Mouse (Mus musculus) retina, postnatal 1 day (tissue): ENCODE measurements around the gene Flot1.
A peak's percentile ranks its signal among the peaks of the same experiment; 100 is the strongest.

Experiments
- DNase-seq: peaks from one replicate; pipeline ENCODE4 v3.0.0-alpha.2; 2012

Flot1 gene

DNA sequence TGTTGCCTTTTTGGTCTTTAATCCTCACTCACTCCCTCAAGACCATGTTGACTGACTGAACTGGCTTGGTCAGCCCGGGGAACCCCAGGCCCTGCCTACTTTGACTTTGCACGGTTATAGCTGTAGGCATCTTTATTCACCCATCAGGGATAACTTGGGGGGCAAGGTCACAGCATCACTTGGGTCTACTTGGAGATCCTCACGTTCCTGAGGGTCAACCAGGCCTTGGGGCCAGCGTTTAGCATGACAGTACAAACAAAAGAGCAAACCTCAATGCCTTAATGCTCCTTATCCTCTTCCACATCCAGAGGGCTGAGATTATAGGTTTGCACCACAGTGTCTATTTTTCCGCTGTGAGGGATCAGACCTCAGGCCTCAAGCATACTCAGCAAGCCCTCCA is 10.7 kb upstream of the Flot1 start:
- no peak for DNase-seq

DNA sequence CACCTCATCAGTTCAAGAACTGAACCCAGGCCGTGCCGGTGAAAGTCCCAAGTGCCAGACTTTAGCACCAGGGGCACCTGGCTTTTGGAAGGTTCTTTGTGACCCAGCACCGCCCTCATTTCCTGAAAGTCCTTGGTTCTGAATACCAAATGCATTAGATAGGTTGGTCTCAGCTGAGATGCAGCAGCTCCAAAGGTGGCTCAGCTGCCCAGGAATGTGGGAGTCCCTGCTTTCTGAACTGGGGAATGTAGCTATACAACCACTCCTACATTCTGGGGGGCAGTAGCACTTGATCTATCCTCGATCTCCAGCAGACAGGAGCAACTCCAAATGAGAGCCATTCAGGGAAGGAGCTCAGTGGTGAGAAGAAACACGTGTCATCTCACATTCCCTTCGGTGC is 10.3 kb upstream of the Flot1 start:
- no peak for DNase-seq

DNA sequence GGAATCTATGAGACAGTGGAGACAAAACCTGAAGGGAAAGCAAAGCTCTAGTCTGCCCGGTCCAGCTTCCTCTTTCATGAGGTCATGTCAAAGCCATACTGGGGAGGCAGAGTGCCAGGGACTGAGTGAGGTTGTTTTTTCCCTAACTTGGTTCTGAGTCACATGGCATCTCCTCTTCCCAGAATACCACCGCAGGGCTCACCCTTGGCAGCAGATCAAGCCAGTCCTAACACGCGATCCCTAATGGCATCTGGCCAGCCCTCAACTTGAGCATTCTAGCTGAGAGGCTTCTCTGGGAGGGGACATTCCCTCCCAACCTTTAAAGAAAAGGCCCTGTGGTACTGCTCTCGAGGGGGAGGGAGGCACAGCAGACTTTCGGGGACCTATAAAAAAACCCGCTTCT is 9.8 kb upstream of the Flot1 start:
- peak; percentile 51 for DNase-seq

DNA sequence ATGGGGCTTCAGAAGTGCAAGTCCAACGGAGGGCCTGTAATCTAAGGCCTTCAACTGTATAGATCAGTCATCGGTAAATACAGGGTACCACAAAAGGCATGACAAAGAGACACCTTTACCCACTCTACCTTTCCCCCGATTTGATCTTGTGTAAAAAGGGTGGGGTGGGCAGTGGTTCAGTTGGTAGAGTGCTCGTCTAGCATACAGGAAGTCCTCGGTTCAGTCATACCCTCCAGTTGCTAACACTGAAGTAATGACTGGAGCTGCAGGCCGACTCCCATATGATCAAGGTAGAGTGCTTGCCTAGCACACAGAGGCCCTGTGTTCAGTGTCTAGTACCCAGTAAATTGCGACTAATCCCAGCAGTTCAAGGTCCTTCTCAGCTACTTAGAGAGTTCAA is 9.4 kb upstream of the Flot1 start:
- DNase-seq, result no peak

DNA sequence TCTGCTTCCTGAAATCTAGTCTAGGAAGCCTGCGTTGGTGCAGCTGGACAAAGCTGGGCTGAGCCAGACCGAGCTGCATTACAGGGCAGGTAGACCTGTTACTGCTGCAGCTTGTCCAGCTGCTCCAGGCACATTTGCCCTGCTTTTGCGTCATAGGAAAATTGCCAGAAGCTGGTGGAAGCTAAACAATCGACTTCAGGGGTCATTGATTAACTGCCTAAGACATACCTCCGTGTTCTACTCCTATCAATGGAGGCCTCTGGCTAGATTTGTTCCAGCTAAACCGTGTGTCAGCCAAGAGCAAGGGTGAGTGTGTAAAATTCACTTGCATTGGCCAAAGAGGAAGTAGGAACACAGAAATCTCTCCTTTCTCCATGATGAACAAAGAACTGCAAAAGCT is 8.4 kb upstream of the Flot1 start:
- DNase-seq, result no peak

DNA sequence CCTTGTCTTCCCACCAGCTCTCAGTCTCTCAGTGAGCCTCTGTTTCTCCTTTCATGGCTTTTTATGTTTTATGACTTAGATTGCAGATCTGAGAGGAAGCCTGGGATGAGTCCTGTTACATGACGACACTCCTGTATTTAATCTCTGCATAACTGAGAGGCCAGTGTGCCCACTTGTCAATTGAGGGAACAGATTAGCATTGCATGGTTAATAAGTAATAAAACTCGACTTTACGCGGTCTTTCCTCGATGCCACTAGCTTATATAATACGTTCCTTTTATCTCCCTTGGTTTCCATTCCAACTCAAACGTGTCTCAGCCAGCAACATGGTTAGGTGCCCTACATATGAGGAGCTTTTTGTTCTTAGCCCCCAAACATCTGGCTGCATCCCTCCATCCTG is 7.2 kb upstream of the Flot1 start:
- DNase-seq, result no peak

DNA sequence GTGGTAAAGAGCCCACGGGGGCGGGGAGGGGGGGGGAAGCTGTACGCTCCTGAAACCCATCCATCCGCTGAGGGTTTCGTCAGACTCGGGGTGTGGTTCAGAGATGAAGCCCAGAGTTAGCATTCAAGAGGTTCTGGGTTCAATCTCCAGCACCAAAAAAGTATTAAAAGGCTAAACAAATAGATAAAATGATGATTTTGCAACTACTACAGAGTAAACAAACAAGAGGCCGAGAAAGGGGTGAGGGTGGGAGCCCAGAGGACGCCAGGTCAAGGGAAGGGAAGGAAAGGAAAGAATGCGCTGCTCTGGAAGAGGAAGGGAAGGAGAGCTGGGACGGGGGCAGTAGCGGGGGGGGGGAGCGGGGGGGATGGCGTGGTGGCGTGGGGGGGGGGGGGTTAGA is 6.3 kb upstream of the Flot1 start:
- no peak for DNase-seq

DNA sequence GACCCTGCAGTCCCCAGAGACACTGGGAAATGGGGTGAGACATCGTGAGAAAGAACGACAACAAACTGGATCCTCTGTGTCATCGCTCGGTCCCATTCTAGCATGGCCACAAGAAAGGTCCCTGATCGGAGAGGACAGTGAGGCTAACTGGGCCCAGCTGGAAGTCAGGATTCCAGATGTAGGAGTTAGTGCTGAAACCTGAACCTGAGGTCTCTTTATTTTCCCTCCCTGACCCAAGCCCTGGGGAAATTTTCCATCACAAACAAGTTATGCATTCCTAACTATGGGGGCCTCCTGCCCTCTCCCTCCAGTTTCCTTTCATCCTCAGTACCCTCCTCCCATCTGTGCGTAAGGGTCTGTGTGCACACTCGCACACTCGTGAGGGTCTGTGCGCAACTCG is 5.8 kb upstream of the Flot1 start:
- DNase-seq, result no peak

DNA sequence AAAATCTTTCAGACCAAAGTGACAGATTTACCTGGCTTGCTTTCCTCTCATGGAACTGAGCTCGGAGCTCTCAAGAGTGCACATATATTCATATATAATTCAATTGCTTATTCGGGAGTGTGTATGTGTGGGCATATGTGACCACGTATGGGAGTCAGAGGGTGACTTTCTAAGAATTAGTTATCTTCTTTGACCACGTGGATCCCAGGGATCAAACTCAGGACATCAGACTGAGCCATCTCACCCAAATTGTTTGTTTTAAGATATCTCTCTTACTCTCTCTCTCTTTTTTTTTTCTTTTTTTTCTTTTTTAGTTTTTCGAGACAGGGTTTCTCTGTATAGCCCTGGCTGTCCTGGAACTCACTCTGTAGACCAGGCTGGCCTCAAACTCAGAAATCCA is 2.9 kb upstream of the Flot1 start:
- no peak for DNase-seq

DNA sequence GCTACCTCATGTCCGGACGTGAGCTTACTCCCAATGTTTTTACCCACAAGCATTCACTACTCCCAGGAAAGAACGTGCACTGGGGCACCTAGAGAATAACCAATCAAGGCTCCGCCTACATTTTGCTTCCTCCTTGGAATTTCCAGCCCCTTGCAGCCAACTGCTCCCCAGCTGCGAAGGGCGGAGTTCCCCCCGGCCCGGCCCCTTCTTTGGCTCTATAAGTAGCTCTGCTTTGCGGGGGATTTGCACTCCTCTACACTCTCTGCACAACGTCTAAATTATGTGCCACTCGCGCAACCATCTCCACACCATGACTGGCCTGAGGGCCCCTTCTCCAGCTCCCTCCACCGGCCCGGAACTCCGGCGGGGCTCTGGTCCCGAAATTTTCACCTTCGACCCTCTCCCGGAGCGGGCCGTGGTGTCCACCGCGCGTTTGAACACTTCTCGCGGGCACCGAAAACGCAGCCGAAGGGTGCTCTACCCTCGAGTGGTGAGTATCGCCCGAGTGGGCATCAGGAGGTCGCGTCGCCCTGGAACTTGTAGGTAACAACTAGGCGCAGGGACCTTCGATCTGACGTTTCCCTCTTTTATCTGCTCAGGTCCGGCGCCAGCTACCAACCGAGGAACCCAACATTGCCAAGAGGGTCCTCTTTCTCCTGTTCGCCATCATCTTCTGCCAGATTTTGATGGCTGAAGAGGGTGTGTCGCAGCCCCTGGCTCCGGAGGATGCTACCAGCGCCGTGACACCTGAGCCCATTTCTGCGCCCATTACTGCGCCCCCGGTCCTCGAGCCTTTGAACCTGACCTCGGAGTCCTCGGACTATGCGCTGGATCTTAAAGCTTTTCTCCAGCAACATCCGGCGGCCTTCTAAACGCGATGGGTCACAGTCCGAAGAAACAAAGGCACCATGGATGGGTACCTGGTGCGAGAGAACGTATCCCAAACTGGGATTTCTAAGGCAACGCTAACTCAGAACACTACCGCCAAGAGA is 1.3 kb upstream of the Flot1 start, which contains the start of gene Ier3:
TSS of gene Ier3 (plus strand) at position 246 of the 992 bp plus-strand sequence.
- DNase-seq, result peak; percentile 81

DNA sequence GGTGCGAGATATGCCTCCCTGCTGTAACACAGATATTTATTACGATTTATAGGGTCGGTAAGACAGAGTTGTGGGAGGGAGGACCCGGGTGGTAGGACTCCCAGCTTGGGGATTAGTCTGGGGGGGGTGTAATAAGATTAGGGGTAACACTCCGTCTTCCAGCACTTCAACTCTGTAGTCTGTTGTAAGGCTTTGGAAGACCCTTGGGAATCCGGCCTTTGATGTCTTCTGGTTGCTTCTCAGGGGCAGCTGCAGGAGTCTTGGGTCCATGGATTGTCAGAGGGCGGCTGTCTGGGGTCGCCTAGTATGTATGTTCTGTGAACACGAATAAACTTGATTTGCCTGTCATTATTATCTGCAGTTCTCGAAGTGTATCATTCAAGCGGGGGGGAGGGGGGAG is 466 bp upstream of the Flot1 start:
- peak; percentile 67 for DNase-seq

DNA sequence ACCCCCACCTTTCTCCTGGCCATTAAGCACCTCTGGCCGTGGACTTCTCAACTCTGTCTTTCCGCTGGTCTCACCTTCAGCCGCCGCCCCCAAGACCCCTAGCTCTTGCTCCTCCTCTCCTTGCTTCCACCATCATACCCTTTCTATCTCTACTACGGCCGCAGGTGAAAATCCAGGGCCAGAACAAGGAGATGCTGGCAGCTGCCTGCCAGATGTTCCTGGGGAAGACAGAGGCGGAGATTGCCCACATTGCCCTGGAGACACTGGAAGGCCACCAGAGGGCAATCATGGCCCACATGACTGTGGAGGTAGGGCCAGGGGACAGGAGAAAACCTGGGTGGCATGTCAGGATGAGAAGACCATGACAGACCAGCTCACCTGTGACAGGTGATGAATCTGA is 1.4 kb downstream of the Flot1 start:
- DNase-seq, result peak; percentile 28

DNA sequence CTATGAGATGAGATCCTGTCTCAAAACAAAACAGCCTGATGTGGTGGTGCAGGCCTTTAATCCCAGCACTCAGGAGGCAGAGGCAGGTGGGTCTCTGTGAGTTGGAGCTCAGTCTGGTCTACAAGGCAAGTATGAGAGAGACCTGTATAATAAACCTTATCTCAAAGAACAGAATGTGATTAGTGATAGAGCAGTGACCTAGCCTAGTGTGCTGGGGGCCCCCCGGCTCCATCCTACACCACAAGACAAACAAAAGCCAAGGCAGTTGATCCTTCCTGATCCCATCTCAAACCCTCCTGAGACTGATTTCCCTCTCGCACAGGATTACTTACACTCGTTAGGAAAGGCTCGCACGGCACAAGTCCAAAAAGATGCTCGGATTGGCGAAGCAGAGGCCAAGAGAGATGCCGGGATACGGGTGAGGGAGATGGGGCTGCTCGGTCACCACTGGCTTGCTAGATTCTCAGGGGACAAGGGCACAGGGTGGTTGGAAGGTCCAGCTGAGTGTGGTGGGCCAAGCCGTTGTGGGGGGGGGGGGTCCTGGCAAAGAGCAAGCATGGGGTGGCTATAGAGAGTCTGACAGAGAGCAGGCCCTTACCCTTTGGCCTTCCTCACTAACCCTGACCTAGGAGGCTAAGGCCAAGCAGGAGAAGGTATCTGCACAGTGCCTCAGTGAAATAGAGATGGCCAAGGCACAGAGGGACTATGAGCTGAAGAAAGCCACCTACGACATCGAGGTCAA is 2.2 kb downstream of the Flot1 start:
- DNase-seq, result no peak

DNA sequence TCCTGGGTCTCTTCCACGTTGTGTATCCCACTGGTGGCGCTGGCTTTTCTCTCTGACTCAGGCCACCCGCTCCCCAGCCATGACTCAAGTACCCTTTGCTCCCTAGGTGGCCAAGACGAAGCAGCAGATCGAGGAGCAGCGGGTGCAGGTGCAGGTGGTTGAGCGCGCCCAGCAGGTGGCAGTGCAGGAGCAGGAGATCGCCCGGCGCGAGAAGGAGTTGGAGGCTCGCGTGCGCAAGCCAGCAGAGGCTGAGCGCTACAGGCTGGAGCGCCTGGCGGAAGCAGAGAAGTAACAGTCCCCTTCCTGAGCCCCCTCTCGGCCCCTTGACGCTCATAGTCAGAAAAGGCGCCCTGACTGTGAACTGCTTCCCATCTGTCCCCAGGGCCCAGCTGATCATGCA is 6.7 kb downstream of the Flot1 start:
- peak; percentile 89 for DNase-seq

DNA sequence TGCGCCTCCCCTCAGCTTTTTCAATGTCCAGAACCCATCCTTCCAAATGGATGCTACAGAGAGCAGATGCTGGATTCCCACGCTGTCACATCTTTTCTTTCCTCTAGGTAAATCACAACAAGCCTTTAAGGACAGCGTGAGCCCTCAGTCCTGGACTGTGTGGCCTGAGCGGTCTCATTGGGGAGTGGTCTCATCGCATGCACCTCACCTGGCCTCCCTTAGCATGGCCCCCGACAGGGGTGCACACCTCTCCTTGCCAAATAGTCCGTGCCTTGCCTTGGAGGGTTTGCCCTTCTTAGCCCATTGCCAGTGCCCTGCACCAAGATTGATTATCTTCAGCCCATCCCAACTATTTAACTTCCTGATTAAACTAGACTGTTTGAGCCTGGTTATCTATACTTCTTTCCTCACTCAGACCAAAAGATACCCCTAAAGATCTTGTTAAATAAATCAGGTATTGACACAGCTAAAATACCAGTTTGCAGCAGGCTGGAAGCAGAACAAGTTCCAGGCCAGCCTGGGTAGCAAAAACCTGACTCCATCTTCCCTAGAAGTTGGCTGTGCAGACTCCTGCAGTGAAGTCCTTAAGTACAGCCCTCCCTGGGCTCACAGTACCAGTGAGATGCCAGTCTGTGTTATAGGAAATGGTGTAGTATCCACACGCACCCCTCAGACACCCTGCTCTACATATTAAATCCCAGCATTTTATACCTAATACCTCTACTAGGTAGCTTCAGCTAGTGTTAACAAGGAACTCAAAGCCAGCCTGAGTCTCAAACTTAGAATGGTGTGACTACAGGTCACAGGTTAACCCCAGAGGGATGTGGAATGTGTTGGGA is 9.6 kb downstream of the Flot1 start:
- peak; percentile 37 for DNase-seq

DNA sequence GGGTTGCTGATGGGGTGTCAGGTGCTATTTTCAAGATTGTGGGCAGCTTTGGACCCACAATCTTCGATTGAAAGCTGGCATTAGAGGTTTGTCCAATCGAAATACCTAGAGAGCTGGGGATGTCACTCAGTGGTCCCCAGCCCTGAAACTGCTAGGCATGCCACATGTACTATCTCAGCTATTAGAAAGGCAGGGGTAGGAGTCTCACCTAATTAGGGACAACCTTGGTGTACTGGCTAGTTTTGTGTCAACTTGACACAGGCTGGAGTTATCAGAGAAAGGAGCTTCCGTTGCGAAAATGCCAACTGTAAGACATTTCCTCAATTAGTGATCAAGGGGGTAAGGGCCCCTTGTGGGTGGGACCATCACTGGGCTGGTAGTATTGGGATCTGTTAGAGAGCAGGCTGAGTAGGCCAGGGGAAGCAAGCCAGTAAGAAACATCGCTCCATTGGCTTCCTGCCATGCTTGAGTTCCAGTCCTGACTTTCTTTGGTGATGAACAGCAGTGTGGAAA is 10.3 kb downstream of the Flot1 start:
- no peak for DNase-seq

DNA sequence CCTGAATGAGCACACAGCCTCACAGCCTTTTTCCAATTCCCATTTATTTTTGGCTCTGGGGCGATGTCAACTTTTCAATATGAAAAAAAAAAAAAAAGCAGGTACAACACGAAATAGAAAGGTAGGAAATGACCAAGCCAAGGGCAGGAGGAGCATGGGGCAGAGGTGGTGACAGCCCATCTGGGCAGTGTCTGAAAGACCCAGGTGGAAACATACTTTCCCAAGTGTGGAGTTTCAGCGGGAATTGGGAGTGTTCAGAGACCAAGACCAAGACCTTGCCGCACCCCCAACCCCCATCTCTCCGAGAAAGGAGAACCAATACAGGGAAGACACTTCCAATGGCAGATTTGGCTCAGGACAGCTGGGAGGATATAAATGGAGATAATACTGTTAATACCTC is 10.9 kb downstream of the Flot1 start:
- peak; percentile 18 for DNase-seq

DNA sequence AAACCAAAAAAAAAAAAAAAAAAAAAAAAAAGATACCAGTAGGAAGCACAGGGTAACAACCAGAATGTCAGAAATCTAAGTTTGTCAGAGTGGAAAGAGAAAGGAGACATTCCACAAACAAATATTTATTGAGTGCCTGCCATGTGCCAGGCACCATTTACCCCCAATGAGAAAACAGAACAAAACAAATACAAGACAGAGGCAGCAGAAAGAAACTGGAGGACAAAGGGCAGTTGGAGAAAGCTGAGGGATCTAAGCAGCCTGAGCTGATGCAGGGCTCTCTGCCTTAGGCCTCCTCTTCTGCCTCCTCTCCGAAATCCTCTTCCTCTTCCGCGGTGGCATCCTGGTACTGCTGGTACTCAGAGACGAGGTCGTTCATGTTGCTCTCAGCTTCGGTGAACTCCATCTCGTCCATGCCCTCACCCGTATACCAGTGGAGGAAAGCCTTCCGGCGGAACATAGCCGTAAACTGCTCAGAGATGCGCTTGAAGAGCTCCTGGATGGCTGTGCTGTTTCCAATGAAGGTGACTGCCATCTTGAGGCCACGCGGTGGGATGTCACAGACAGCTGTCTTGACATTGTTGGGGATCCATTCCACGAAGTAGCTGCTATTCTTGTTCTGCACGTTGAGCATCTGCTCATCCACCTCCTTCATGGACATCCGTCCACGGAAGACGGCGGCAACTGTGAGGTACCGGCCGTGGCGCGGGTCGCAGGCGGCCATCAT is 11.8 kb downstream of the Flot1 start:
- DNase-seq, result peak; percentile 34

DNA sequence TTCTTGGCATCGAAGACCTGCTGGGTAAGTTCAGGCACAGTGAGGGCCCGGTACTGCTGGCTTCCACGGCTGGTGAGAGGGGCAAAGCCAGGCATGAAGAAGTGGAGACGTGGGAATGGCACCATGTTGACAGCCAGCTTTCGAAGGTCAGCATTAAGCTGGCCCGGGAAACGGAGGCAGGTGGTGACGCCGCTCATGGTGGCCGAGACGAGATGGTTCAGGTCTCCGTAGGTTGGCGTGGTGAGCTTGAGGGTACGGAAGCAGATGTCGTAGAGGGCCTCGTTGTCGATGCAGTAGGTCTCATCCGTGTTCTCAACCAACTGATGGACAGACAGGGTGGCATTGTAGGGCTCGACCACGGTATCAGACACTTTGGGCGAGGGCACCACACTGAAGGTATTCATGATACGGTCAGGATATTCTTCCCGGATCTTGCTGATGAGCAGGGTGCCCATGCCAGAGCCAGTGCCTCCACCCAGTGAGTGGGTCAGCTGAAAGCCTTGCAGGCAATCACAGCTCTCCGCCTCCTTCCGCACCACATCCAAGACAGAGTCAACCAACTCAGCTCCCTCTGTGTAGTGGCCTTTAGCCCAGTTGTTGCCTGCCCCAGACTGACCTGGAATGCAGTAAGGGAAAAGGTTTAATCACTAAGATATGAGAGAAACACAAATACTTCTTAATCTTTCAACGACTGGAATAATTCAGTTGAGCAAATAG is 12.6 kb downstream of the Flot1 start:
- no peak for DNase-seq

DNA sequence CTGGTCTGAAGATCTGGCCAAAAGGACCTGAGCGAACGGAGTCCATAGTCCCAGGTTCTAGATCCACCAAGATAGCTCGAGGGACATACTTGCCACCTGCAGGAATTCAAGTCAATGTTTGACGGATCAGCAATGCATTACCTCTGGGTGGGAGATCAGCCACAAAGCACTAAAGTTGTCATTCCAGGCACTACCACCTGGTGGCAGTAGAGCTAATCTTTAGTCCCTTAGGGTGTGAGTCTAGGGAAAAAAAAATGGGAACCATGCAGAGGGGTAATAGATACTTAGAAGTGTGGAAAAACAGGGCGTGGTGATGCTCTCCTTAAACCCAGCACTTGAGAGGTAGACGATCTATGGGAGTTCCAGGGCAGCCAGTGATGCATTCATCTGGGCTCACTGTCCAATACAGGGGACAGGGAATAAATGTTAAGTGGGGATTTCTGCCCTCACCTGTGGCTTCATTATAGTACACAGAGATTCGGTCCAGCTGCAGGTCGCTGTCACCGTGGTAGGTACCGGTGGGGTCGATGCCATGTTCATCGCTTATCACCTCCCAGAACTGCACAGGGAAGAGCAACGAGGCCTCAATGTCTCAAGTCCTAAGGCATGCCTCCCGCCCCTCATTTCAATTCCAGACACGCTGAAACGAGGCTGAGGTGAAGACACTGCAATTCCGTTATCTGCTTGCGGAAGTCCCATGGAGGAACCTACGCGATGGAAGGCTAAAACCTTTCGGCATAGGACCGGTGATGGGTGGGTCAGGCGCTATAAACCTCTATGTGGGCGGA is 13.3 kb downstream of the Flot1 start:
- DNase-seq, result peak; percentile 94

DNA sequence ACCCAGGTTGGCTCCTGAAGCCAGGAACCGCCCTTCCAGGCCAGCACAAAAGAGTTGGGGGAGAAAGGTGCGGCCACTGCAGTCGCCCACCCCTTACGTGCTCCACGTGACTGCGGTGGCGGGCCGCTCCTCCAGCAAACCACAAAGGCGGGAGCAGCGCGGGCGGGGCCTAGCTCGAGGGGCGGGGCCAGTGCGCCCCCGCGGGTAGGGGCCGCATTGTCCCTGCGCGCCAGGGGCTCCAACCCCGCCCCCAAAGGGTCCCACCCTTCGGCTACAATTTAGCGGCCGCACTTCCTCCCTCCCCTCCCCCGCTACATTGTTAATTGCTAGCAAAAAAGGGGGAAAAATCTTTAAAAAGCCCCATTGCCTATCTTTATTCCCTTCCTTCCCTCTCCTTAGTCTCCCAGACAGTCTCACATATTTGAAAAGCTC is 14.0 kb downstream of the Flot1 start:
- DNase-seq, result peak; percentile 92
